ENCODE assay signal across 24 mouse cellular contexts in genomic region chr3:26793334-26794101, GRCm38 (mm10).
DNase-seq lines count a peak whose midpoint lies in the region; ATAC-seq and TF ChIP-seq lines count a peak whose summit lies in the region.
"Had no signal": no experiment of that assay in that cellular context is flagged by ENCODE, and none has a peak within 500 bp of the region (broad histone marks: within the 10 kb centered on the region; RNA-seq: fewer than 3 reads in every experiment).

No protein-coding gene starts in this region.

- H3K27me3 ChIP-seq in midbrain, postnatal 0 days (ENCODE audit: insufficient read depth, low read length) = no peaks in the 10 kb centered on the region
- H3K27me3 ChIP-seq: embryonic facial prominence, embryonic 15.5 days; heart, embryonic 15.5 days; liver, embryonic 12.5 days; neural tube, embryonic 15.5 days had no signal

- H3K4me3 ChIP-seq in left cerebral cortex, adult 2 months = no peak overlapping the region
- H3K4me3 ChIP-seq in midbrain, postnatal 0 days (ENCODE audit: low read depth, low read length) = no peak overlapping the region
- H3K4me3 ChIP-seq: embryonic facial prominence, embryonic 15.5 days; heart, adult 2 months; heart, embryonic 15.5 days; liver, embryonic 12.5 days; neural tube, embryonic 15.5 days had no signal

- no peak for DNase-seq in frontal cortex, postnatal 25 days (ENCODE audit: low spot score in 2 of 2)
- DNase-seq in left cerebral cortex, adult 2 months (ENCODE audit: extremely low spot score in 1 of 2, low spot score in 2 of 2) = no peak
- no peak for DNase-seq in left cerebral cortex, adult 18-20 months (ENCODE audit: low spot score in 2 of 2)
- DNase-seq in R1 (ENCODE audit: low read depth, low spot score) = peak; percentile 16
- DNase-seq in midbrain, postnatal 0 days (ENCODE audit: low spot score) = no peak
- DNase-seq in adrenal gland, postnatal 14 days = no peak
- DNase-seq in urinary bladder, adult 18-20 months (ENCODE audit: low spot score in 2 of 2) = no peak
- DNase-seq: adrenal gland, postnatal 36 days; cerebellum, adult 2 months; heart, adult 2 months; heart, postnatal 4 days; kidney, adult 18-20 months; kidney, postnatal 10 days; lung, adult 2 months; lung, postnatal 4 days; thymus, postnatal 36 days had no signal

- no peak overlapping the region for H3K4me2 ChIP-seq in midbrain, postnatal 0 days (ENCODE audit: low read depth, low read length, poor library complexity, severe bottlenecking)
- H3K4me2 ChIP-seq: embryonic facial prominence, embryonic 15.5 days; heart, embryonic 15.5 days; liver, embryonic 12.5 days; neural tube, embryonic 15.5 days had no signal

- no peaks in the 10 kb centered on the region; the same call in 1 of the 2 replicates for H3K4me1 ChIP-seq in midbrain, postnatal 0 days (ENCODE audit: insufficient read depth, low read length)
- H3K4me1 ChIP-seq: embryonic facial prominence, embryonic 15.5 days; heart, embryonic 15.5 days; liver, embryonic 12.5 days had no signal

- no peaks in the 10 kb centered on the region for H3K9me3 ChIP-seq in midbrain, postnatal 0 days (ENCODE audit: low read length)
- H3K9me3 ChIP-seq: embryonic facial prominence, embryonic 15.5 days; G1E; heart, embryonic 15.5 days; liver, embryonic 12.5 days; neural tube, embryonic 15.5 days had no signal

- intact Hi-C loops in left cerebral cortex, adult 2 months (cut with DNase I) = no loop called here

- 0 out of 2 replicates have a peak overlapping the region, but pooled peaks have one; percentile 19 for H3K27ac ChIP-seq in left cerebral cortex, adult 2 months
- no peak overlapping the region for H3K27ac ChIP-seq in midbrain, postnatal 0 days (ENCODE audit: low read depth, low read length)
- H3K27ac ChIP-seq: embryonic facial prominence, embryonic 15.5 days; heart, adult 2 months; heart, embryonic 15.5 days; liver, embryonic 12.5 days; neural tube, embryonic 15.5 days had no signal

- 78% methylated on average over 12 of the region's 12 CpGs for WGBS in midbrain, postnatal 0 days

- TF ChIP-seq CTCF in left cerebral cortex, adult 2 months (IDR thresholded peaks at IDR 0.05) = peak; percentile 5
- peak; percentile 24 for TF ChIP-seq CTCF in midbrain, postnatal 0 days (IDR thresholded peaks at IDR 0.05)

- no peak overlapping the region for H3K9ac ChIP-seq in midbrain, postnatal 0 days (replicated peaks; ENCODE audit: low read length, poor library complexity, severe bottlenecking)
- H3K9ac ChIP-seq: embryonic facial prominence, embryonic 15.5 days; heart, embryonic 15.5 days; liver, embryonic 12.5 days; neural tube, embryonic 15.5 days had no signal

- no peaks in the 10 kb centered on the region for H3K36me3 ChIP-seq in midbrain, postnatal 0 days (ENCODE audit: insufficient read depth, low read length)
- H3K36me3 ChIP-seq: embryonic facial prominence, embryonic 15.5 days; G1E; heart, embryonic 15.5 days; liver, embryonic 12.5 days; neural tube, embryonic 15.5 days had no signal

- ATAC-seq in frontal cortex, adult (ENCODE audit: low TSS enrichment) = peak; percentile 88
- no peak for ATAC-seq in midbrain, postnatal 0 days (ENCODE audit: low FRiP score)
- ATAC-seq: CD4-positive, CD25-positive, alpha-beta regulatory T cell, adult 4 months; forebrain, embryonic 16.5 days; liver, embryonic 12.5 days had no signal
